Mouse (Mus musculus): ENCODE data around the gene Mmp27.

DNA sequence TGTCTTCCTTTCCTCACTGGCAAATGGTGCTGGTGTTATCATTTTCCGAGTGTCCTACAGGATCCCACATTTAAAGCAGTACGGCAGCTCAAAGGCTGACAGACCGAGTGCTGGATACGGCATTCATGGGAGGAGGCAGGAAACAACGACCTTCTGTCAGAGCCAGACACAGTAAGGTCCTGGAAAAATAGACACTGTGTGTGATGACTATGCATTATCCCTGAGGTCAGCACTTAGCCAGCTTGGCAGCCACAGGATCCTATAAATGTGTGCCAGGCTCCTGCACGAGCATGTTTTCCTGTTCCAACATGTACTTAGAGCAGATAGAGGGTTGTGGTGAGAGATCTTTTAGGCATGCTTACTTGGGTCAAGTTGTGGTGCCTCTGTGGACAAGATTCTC, 32.8 kb downstream of the Mmp27 start:
- TF ChIP-seq CTCF (IDR thresholded peaks at IDR 0.05; ENCODE audit: low read depth, low read length) (no peak), EP300 (IDR thresholded peaks at IDR 0.05; ENCODE audit: insufficient read depth, low read depth, low read length) (no peak)

All from ES-Bruce4 (cell line).